Mouse (Mus musculus) skeletal muscle tissue, adult 2 months (tissue): ENCODE data around the gene Exph5.

ENCODE experiments used
- DNase-seq: peaks from one replicate; pipeline ENCODE4 v3.0.0-alpha.2; 2012; ENCODE audit warnings: low read depth, low spot score

The Exph5 gene

GRCm38 (mm10) chr9:53320894-53321650 is 19.6 kb downstream of the Exph5 start:
- no peak for DNase-seq

GRCm38 (mm10) chr9:53321683-53322082 is 20.2 kb downstream of the Exph5 start:
- DNase-seq: no peak

GRCm38 (mm10) chr9:53323419-53324251 is 22.2 kb downstream of the Exph5 start:
- no peak for DNase-seq

- no peak for DNase-seq
Measured at GRCm38 (mm10) chr9:53325363-53326090, 24.1 kb downstream of the Exph5 start.

GRCm38 (mm10) chr9:53328203-53328602 is 26.7 kb downstream of the Exph5 start:
- no peak for DNase-seq

GRCm38 (mm10) chr9:53329301-53330206 is 28.1 kb downstream of the Exph5 start:
- DNase-seq: no peak

- no peak for DNase-seq
Measured at GRCm38 (mm10) chr9:53330247-53330646, 28.8 kb downstream of the Exph5 start.

- DNase-seq: no peak
Measured at GRCm38 (mm10) chr9:53333436-53333835, 32.0 kb downstream of the Exph5 start.

- no peak for DNase-seq
Measured at GRCm38 (mm10) chr9:53335131-53335530, 33.7 kb downstream of the Exph5 start.

- no peak for DNase-seq
Measured at GRCm38 (mm10) chr9:53339603-53340002, 38.1 kb downstream of the Exph5 start.

GRCm38 (mm10) chr9:53340328-53340916 is 39.0 kb downstream of the Exph5 start:
- no peak for DNase-seq

- DNase-seq: peak; percentile 30
Measured at GRCm38 (mm10) chr9:53340969-53341368, 39.5 kb downstream of the Exph5 start.

GRCm38 (mm10) chr9:53341981-53342380 is 40.5 kb downstream of the Exph5 start:
- DNase-seq: no peak

GRCm38 (mm10) chr9:53344646-53345432 is 43.4 kb downstream of the Exph5 start:
- DNase-seq: peak; percentile 32

- no peak for DNase-seq
Measured at GRCm38 (mm10) chr9:53345728-53346127, 44.3 kb downstream of the Exph5 start.

GRCm38 (mm10) chr9:53346402-53346801 is 44.9 kb downstream of the Exph5 start:
- no peak for DNase-seq

GRCm38 (mm10) chr9:53349211-53349610 is 47.7 kb downstream of the Exph5 start:
- no peak for DNase-seq

GRCm38 (mm10) chr9:53350331-53350730 is 48.9 kb downstream of the Exph5 start:
- no peak for DNase-seq

GRCm38 (mm10) chr9:53351899-53352298 is 50.4 kb downstream of the Exph5 start:
- DNase-seq: no peak

GRCm38 (mm10) chr9:53353161-53353560 is 51.7 kb downstream of the Exph5 start:
- no peak for DNase-seq
